Mouse (Mus musculus) hindbrain, postnatal 0 days (tissue): ENCODE results near the gene Sorbs2. TPM values are rescaled to one million over a fixed set of nuclear protein-coding genes. Genes with fewer than 3 reads are reported as not detected.

Experiments
- ATAC-seq: fragments of 200-750 bp; cut with Nextera tagmentation; 2 replicates; pipeline ENCODE4 v1.8.0; 2017; ENCODE audit warnings: mild to moderate bottlenecking, moderate TSS enrichment, moderate library complexity
- DNase-seq: peaks from one replicate; pipeline ENCODE4 v3.0.0-alpha.2; 2015; ENCODE audit warnings: low spot score
- H3K27ac ChIP-seq: fragments of 300-500 bp; sonication (generic); 2 replicates; pipeline ENCODE4 v1.5.1; 2014; ENCODE audit warnings: mild to moderate bottlenecking
- H3K27me3 ChIP-seq: fragments of 300-500 bp; sonication (generic); 2 replicates; pipeline ENCODE4 v1.6.1; 2014; ENCODE audit warnings: low read length, mixed read lengths; ENCODE audit not compliant: insufficient read depth
- H3K36me3 ChIP-seq: fragments of 300-500 bp; sonication (generic); 2 replicates; pipeline ENCODE4 v1.6.1; 2014; ENCODE audit warnings: low read length, mixed read lengths; ENCODE audit not compliant: insufficient read depth
- H3K4me1 ChIP-seq: fragments of 300-500 bp; sonication (generic); 2 replicates; pipeline ENCODE4 v1.6.1; 2014; ENCODE audit warnings: antibody characterized with exemption, low read length, mixed read lengths; ENCODE audit not compliant: insufficient read depth
- H3K4me2 ChIP-seq: fragments of 300-500 bp; sonication (generic); 2 replicates; pipeline ENCODE4 v1.6.1; 2014; ENCODE audit warnings: low read depth, mild to moderate bottlenecking, low read length, moderate library complexity, mixed read lengths
- H3K4me3 ChIP-seq: fragments of 300-500 bp; sonication (generic); 2 replicates; pipeline ENCODE4 v1.5.1; 2014; ENCODE audit warnings: low read length
- H3K9ac ChIP-seq: fragments of 300-500 bp; sonication (generic); replicated peaks from 2 replicates; pipeline ENCODE4 v1.6.1; 2014; ENCODE audit warnings: mild to moderate bottlenecking, low read length, moderate library complexity, mixed read lengths
- H3K9me3 ChIP-seq: fragments of 300-500 bp; sonication (generic); 2 replicates; pipeline ENCODE4 v1.6.1; 2016; ENCODE audit warnings: low read length, mixed read lengths
- CTCF ChIP-seq: IDR thresholded peaks from 2 replicates; pipeline ENCODE4 v1.5.1; 2016; ENCODE audit warnings: antibody characterized with exemption, control low read depth, low read depth
- WGBS: fragments of 180-500 bp; shearing (Covaris S2); extraction: QIAGEN DNeasy Blood & Tissue Kit; methylation state at CpG from one replicate; pipeline ENCODE4 v1.1.7; 2014; 5-methylcytosine and 5-hydroxymethylcytosine counted together
- polyA plus RNA-seq: library from polyadenylated mRNA; unstranded; fragments of >200 nt; fragmentation: Nextera tagmentation; extraction: Ambion mirVana; gene quantifications from 2 replicates; pipeline ENCODE4 v1.2.1, GENCODE M21; 2015
- total RNA-seq: library from RNA; depleted of rRNA; stranded (reverse); fragments of >200 nt; gene quantifications from 2 replicates; pipeline ENCODE4 v1.2.3, GENCODE M21; 2014

Sorbs2 gene
- total and polyA plus RNA-seq, 2 experiments from 2014 or later, result 37.8 to 65.6 TPM

DNA sequence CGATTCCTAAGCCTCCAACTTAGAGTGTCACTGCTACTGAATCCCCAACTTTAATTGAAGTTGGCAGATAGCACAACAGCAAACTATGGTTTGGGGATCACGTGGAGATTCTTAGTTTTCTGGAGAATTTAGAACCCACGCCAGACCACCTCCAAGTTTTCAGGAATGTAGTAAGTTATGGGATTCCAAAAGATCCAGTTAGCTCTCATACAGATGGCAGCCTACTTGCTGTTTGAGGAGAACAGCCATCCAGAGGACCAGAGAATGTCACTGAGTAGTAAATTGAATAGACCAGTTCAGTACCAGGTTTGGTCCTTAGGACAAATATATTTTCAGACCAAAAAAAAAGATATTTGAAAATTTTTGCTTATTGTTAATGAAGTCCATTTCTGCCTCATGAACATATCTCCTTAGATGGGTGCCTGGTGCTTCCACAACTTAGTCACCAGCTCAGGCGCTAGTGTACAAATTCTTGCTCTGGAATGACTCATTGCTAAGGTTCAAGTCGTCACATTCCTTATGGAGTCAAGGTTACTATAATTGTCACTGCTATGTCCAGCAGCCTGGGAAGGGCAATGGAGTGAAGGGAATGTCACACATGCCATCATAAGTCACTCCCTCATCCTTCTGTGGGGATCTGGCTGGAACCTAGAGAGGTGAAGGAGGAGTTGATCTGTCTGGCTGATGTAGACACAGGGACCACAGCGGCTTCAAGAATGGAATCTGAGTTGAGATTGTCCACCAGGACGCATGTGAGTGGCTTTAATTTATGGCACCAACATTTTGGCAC lies 90.2 kb downstream of the Sorbs2 start:
- 90% methylated on average over 7 of the region's 7 CpGs for WGBS
- Histone ChIP-seq H3K9ac (no peak overlapping the region), H3K27me3 (no peaks in the 10 kb centered on the region), H3K27ac (no peak overlapping the region), H3K9me3 (no peaks in the 10 kb centered on the region), H3K4me1 (no peaks in the 10 kb centered on the region), H3K4me2 (no peak overlapping the region), H3K4me3 (no peak overlapping the region), H3K36me3 (no peaks in the 10 kb centered on the region)
- DNase-seq (no peak), ATAC-seq (no peak)
- TF ChIP-seq CTCF, result no peak

- Histone ChIP-seq H3K36me3 (no peaks in the 10 kb centered on the region), H3K4me1 (no peaks in the 10 kb centered on the region), H3K27ac (no peak overlapping the region), H3K9me3 (no peaks in the 10 kb centered on the region), H3K27me3 (no peaks in the 10 kb centered on the region), H3K9ac (no peak overlapping the region), H3K4me2 (no peak overlapping the region), H3K4me3 (no peak overlapping the region)
- no peak for ATAC-seq
- 48% methylated on average over 2 of the region's 2 CpGs for WGBS
- no peak for DNase-seq
- TF ChIP-seq CTCF, result no peak
Measured at GRCm38 (mm10) chr8:45598883-45599282, 91.3 kb downstream of the Sorbs2 start.

GRCm38 (mm10) chr8:45602019-45602418 lies 94.4 kb downstream of the Sorbs2 start:
- no peaks in the 10 kb centered on the region for H3K27me3 ChIP-seq
- H3K36me3 ChIP-seq, result no peaks in the 10 kb centered on the region
- no peak overlapping the region for H3K4me2 ChIP-seq
- no peaks in the 10 kb centered on the region for H3K9me3 ChIP-seq
- DNase-seq (peak; percentile 40), ATAC-seq (no peak)
- TF ChIP-seq CTCF, result no peak
- 44% methylated on average over 4 of the region's 4 CpGs for WGBS
- H3K4me3 ChIP-seq, result no peak overlapping the region
- H3K9ac ChIP-seq, result no peak overlapping the region
- H3K4me1 ChIP-seq, result no peaks in the 10 kb centered on the region
- H3K27ac ChIP-seq, result no peak overlapping the region

- TF ChIP-seq CTCF, result no peak
- 69% methylated on average over 1 of the region's 1 CpGs for WGBS
- Histone ChIP-seq H3K9me3 (no peaks in the 10 kb centered on the region), H3K27ac (no peak overlapping the region), H3K36me3 (no peaks in the 10 kb centered on the region), H3K9ac (no peak overlapping the region), H3K4me1 (0 out of 2 replicates have a peak, but pooled peaks cover 2% of the 10 kb centered on the region), H3K4me2 (no peak overlapping the region), H3K4me3 (no peak overlapping the region), H3K27me3 (no peaks in the 10 kb centered on the region)
- no peak for DNase-seq
- no peak for ATAC-seq
Measured at GRCm38 (mm10) chr8:45605419-45605818, 97.8 kb downstream of the Sorbs2 start.

DNA sequence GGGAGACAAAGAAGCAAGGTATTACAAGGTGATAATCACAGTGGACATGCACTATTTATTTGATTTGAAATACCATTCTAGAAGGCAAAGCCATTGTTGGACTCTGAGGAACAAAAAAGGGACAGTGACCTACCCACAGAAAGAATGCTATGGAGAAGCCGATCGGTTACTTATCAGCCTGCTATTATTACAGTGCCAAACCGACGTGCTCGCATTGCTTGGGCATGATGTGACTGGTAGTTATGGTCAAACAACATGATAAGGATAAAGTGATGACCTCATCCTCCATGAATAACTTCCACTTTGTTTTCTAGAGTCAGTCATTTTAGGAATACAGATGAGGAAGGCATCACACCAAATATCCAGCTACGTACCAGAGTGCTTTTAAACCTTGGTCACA lies 99.4 kb downstream of the Sorbs2 start:
- Histone ChIP-seq H3K36me3 (no peaks in the 10 kb centered on the region), H3K4me2 (no peak overlapping the region), H3K9ac (no peak overlapping the region), H3K9me3 (no peaks in the 10 kb centered on the region), H3K4me3 (no peak overlapping the region), H3K4me1 (0 out of 2 replicates have a peak, but pooled peaks cover 3% of the 10 kb centered on the region), H3K27ac (no peak overlapping the region), H3K27me3 (no peaks in the 10 kb centered on the region)
- ATAC-seq, result no peak
- no peak for TF ChIP-seq CTCF
- WGBS, result 88% methylated on average over 6 of the region's 6 CpGs
- no peak for DNase-seq

- no peaks in the 10 kb centered on the region for H3K36me3 ChIP-seq
- no peak overlapping the region for H3K9ac ChIP-seq
- H3K27ac ChIP-seq, result no peak overlapping the region
- no peak overlapping the region for H3K4me3 ChIP-seq
- DNase-seq (no peak), ATAC-seq (no peak)
- H3K4me2 ChIP-seq, result no peak overlapping the region
- WGBS, result 64% methylated on average over 6 of the region's 6 CpGs
- no peak for TF ChIP-seq CTCF
- H3K9me3 ChIP-seq, result no peaks in the 10 kb centered on the region
- no peaks in the 10 kb centered on the region for H3K27me3 ChIP-seq
- 0 out of 2 replicates have a peak, but pooled peaks cover 3% of the 10 kb centered on the region for H3K4me1 ChIP-seq
Measured at GRCm38 (mm10) chr8:45608413-45608812, 100.8 kb downstream of the Sorbs2 start.
